Mouse (Mus musculus) intestine, embryonic 14.5 days (tissue): ENCODE data around the gene Egfl7. TPM values are rescaled to one million over a fixed set of nuclear protein-coding genes. Genes with fewer than 3 reads are reported as not detected.
A peak's percentile ranks its signal among the peaks of the same experiment; 100 is the strongest.

Experiments used
- ATAC-seq: fragments of 200-750 bp; cut with Nextera tagmentation; replicated peaks from 2 replicates; pipeline ENCODE4 v1.8.0; 2017; ENCODE audit warnings: low read depth, moderate number of reproducible peaks, moderate TSS enrichment, moderate library complexity; ENCODE audit not compliant: low FRiP score, low TSS enrichment
- DNase-seq: peaks from one replicate; pipeline ENCODE4 v3.0.0-alpha.2; 2018; ENCODE audit warnings: low spot score
- H3K27ac ChIP-seq: fragments of 300-500 bp; sonication (generic); 2 replicates; pipeline ENCODE4 v1.5.1; 2014; ENCODE audit warnings: low read depth, mild to moderate bottlenecking, control low read depth
- H3K27me3 ChIP-seq: fragments of 300-500 bp; sonication (generic); replicated peaks from 2 replicates; pipeline ENCODE4 v1.6.1; 2014; ENCODE audit warnings: low read length, control low read depth; ENCODE audit not compliant: control insufficient read depth, insufficient read depth
- H3K36me3 ChIP-seq: fragments of 300-500 bp; sonication (generic); 2 replicates; pipeline ENCODE4 v1.6.1; 2014; ENCODE audit warnings: low read length, control low read depth; ENCODE audit not compliant: control insufficient read depth, insufficient read depth
- H3K4me1 ChIP-seq: fragments of 300-500 bp; sonication (generic); replicated peaks from 2 replicates; pipeline ENCODE4 v1.6.1; 2014; ENCODE audit warnings: low read length, control low read depth, mixed read lengths; ENCODE audit not compliant: control insufficient read depth, insufficient read depth
- H3K4me2 ChIP-seq: fragments of 300-500 bp; sonication (generic); 2 replicates; pipeline ENCODE4 v1.6.1; 2014; ENCODE audit warnings: low read length
- H3K4me3 ChIP-seq: fragments of 300-500 bp; sonication (generic); 2 replicates; pipeline ENCODE4 v1.5.1; 2014; ENCODE audit warnings: low read depth, low read length, control low read depth, mixed read lengths
- H3K9ac ChIP-seq: fragments of 300-500 bp; sonication (generic); 2 replicates; pipeline ENCODE4 v1.6.1; 2014; ENCODE audit warnings: mild to moderate bottlenecking, low read length
- H3K9me3 ChIP-seq: fragments of 300-500 bp; sonication (generic); 2 replicates; pipeline ENCODE4 v1.6.1; 2016; ENCODE audit warnings: low read length, control low read depth; ENCODE audit not compliant: control insufficient read depth
- whole genome bisulfite sequencing: fragments of 180-500 bp; shearing (Covaris S2); extraction: QIAGEN DNeasy Blood & Tissue Kit; methylation state at CpG from one replicate; pipeline ENCODE4 v1.1.7; 2014; 5-methylcytosine and 5-hydroxymethylcytosine counted together
- polyA plus RNA-seq: library from polyadenylated mRNA; unstranded; fragments of >200 nt; fragmentation: Nextera tagmentation; extraction: Ambion mirVana; gene quantifications from 2 replicates; pipeline ENCODE4 v1.2.1, GENCODE M21; 2014

The Egfl7 gene
- polyA plus RNA-seq, 1 experiment from 2014 or later: 135 TPM

GRCm38 (mm10) chr2:26552066-26552465, 27.7 kb upstream of the Egfl7 start:
- H3K9ac ChIP-seq: no peak overlapping the region
- H3K27me3 ChIP-seq: peaks cover 10% of the 10 kb centered on the region; the same call in 1 of the 2 replicates
- H3K4me3 ChIP-seq: no peak overlapping the region
- no peak for ATAC-seq
- H3K4me1 ChIP-seq: peaks cover 16% of the 10 kb centered on the region
- 83% methylated on average over 2 of the region's 2 CpGs for WGBS
- no peaks in the 10 kb centered on the region for H3K9me3 ChIP-seq
- H3K27ac ChIP-seq: no peak overlapping the region
- H3K36me3 ChIP-seq: no peaks in the 10 kb centered on the region
- no peak overlapping the region for H3K4me2 ChIP-seq
- DNase-seq: no peak

- Histone ChIP-seq H3K4me2 (no peak overlapping the region), H3K9ac (no peak overlapping the region), H3K4me1 (peaks cover 13% of the 10 kb centered on the region), H3K9me3 (no peaks in the 10 kb centered on the region), H3K36me3 (no peaks in the 10 kb centered on the region), H3K27me3 (peaks cover 10% of the 10 kb centered on the region; the same call in 1 of the 2 replicates), H3K27ac (no peak overlapping the region), H3K4me3 (no peak overlapping the region)
- WGBS: 81% methylated on average over 9 of the region's 9 CpGs
- ATAC-seq (no peak), DNase-seq (no peak)
These were observed 25.9 kb upstream of the Egfl7 start for GRCm38 (mm10) chr2:26553904-26554303.

- Histone ChIP-seq H3K27ac (no peak overlapping the region), H3K4me3 (no peak overlapping the region), H3K9me3 (no peaks in the 10 kb centered on the region), H3K36me3 (no peaks in the 10 kb centered on the region), H3K9ac (no peak overlapping the region), H3K27me3 (peaks cover 11% of the 10 kb centered on the region), H3K4me2 (no peak overlapping the region), H3K4me1 (peaks cover 8% of the 10 kb centered on the region)
- no peak for ATAC-seq
- DNase-seq: no peak
- WGBS: 76% methylated on average over 4 of the region's 4 CpGs
These were observed 24.7 kb upstream of the Egfl7 start for GRCm38 (mm10) chr2:26555076-26555475.

- no peak overlapping the region for H3K9ac ChIP-seq
- H3K36me3 ChIP-seq: no peaks in the 10 kb centered on the region
- 22% methylated on average over 4 of the region's 4 CpGs for WGBS
- no peak overlapping the region for H3K27ac ChIP-seq
- no peak overlapping the region for H3K4me3 ChIP-seq
- peaks cover 4% of the 10 kb centered on the region for H3K4me1 ChIP-seq
- ATAC-seq (no peak), DNase-seq (no peak)
- peaks cover 16% of the 10 kb centered on the region for H3K27me3 ChIP-seq
- no peaks in the 10 kb centered on the region for H3K9me3 ChIP-seq
- H3K4me2 ChIP-seq: no peak overlapping the region
These were observed 23.2 kb upstream of the Egfl7 start for GRCm38 (mm10) chr2:26556535-26556993.

GRCm38 (mm10) chr2:26560506-26560905, 19.3 kb upstream of the Egfl7 start:
- DNase-seq: no peak
- H3K4me3 ChIP-seq: no peak overlapping the region
- peaks cover 4% of the 10 kb centered on the region for H3K4me1 ChIP-seq
- no peaks in the 10 kb centered on the region for H3K9me3 ChIP-seq
- no peak overlapping the region for H3K9ac ChIP-seq
- H3K4me2 ChIP-seq: no peak overlapping the region
- peaks cover 6% of the 10 kb centered on the region for H3K27me3 ChIP-seq
- no peak for ATAC-seq
- WGBS: 88% methylated on average over 5 of the region's 5 CpGs
- no peaks in the 10 kb centered on the region for H3K36me3 ChIP-seq
- no peak overlapping the region for H3K27ac ChIP-seq

- DNase-seq: peak; percentile 71
- Histone ChIP-seq H3K9ac (no peak overlapping the region), H3K4me2 (no peak overlapping the region), H3K27me3 (peaks cover 6% of the 10 kb centered on the region), H3K36me3 (no peaks in the 10 kb centered on the region), H3K4me1 (peaks cover 4% of the 10 kb centered on the region), H3K27ac (no peak overlapping the region), H3K4me3 (no peak overlapping the region), H3K9me3 (no peaks in the 10 kb centered on the region)
- 36% methylated on average over 6 of the region's 6 CpGs for WGBS
- peak; percentile 75 for ATAC-seq
These were observed 18.3 kb upstream of the Egfl7 start for GRCm38 (mm10) chr2:26561351-26562016.

- no peaks in the 10 kb centered on the region for H3K9me3 ChIP-seq
- no peaks in the 10 kb centered on the region for H3K27me3 ChIP-seq
- H3K4me1 ChIP-seq: no peaks in the 10 kb centered on the region
- ATAC-seq: no peak; the same call in 1 of the 2 replicates
- DNase-seq: peak; percentile 69
- no peak overlapping the region for H3K4me2 ChIP-seq
- 14% methylated on average over 4 of the region's 4 CpGs for WGBS
- H3K27ac ChIP-seq: no peak overlapping the region
- no peak overlapping the region for H3K4me3 ChIP-seq
- H3K9ac ChIP-seq: no peak overlapping the region
- no peaks in the 10 kb centered on the region for H3K36me3 ChIP-seq
These were observed 13.6 kb upstream of the Egfl7 start for GRCm38 (mm10) chr2:26566221-26566620.

GRCm38 (mm10) chr2:26570034-26570433, 9.8 kb upstream of the Egfl7 start:
- ATAC-seq: no peak
- H3K36me3 ChIP-seq: no peaks in the 10 kb centered on the region
- no peaks in the 10 kb centered on the region for H3K9me3 ChIP-seq
- H3K4me3 ChIP-seq: no peak overlapping the region
- no peak overlapping the region for H3K27ac ChIP-seq
- H3K4me1 ChIP-seq: peaks cover 7% of the 10 kb centered on the region; the same call in 1 of the 2 replicates
- DNase-seq: peak; percentile 89
- H3K9ac ChIP-seq: no peak overlapping the region
- no peaks in the 10 kb centered on the region for H3K27me3 ChIP-seq
- no peak overlapping the region for H3K4me2 ChIP-seq
- WGBS: 11% methylated on average over 3 of the region's 3 CpGs

- ATAC-seq (no peak), DNase-seq (no peak)
- no peaks in the 10 kb centered on the region for H3K9me3 ChIP-seq
- H3K9ac ChIP-seq: no peak overlapping the region
- H3K4me3 ChIP-seq: no peak overlapping the region
- H3K4me2 ChIP-seq: no peak overlapping the region
- H3K27ac ChIP-seq: peak overlapping the region; percentile 55
- H3K27me3 ChIP-seq: no peaks in the 10 kb centered on the region
- H3K36me3 ChIP-seq: no peaks in the 10 kb centered on the region
- H3K4me1 ChIP-seq: peaks cover 7% of the 10 kb centered on the region; the same call in 1 of the 2 replicates
- WGBS: 71% methylated on average over 9 of the region's 9 CpGs
These were observed 8.4 kb upstream of the Egfl7 start for GRCm38 (mm10) chr2:26571400-26571799.
